Mouse (Mus musculus) yolk sac, embryonic 10.5 days (tissue): ENCODE measurements at regions not wholly inside any gene's neighbourhood (a gene's known extent, or its start where the extent isn't known, plus 50 kb on each side); places are given as distances from the start of the nearest gene placed in this dataset.

Experiments
- DNase-seq: peaks from one replicate; pipeline ENCODE4 v3.0.0-alpha.2; 2017; ENCODE audit warnings: low spot score

GRCm38 (mm10) chr5:119615681-119616080 lies 54.8 kb upstream of the Tbx3 start:
- no peak for DNase-seq

GRCm38 (mm10) chr5:119617856-119618255 lies 52.6 kb upstream of the Tbx3 start:
- DNase-seq: no peak

- DNase-seq: no peak
Measured at GRCm38 (mm10) chr5:119619906-119620305, 50.6 kb upstream of the Tbx3 start.
